Mouse (Mus musculus): Measurements from ENCODE around the gene Inafm2.

The Inafm2 gene

GRCm38 (mm10) chr2:118759828-118760227, 14.3 kb downstream of the Inafm2 start:
- peak; percentile 73 to 85 for DNase-seq (ENCODE audit: low spot score in 2 of 2)

- no peak for DNase-seq (ENCODE audit: low spot score in 2 of 2)
Observed at GRCm38 (mm10) chr2:118760311-118761025, 14.9 kb downstream of the Inafm2 start.

- no peak for DNase-seq (ENCODE audit: low spot score in 2 of 2)
Observed at GRCm38 (mm10) chr2:118761358-118761757, 15.8 kb downstream of the Inafm2 start.

- DNase-seq (ENCODE audit: low spot score in 2 of 2): no peak
Observed at GRCm38 (mm10) chr2:118761906-118762783, 16.6 kb downstream of the Inafm2 start, which contains the start of gene Ccdc9b. TSS of gene Ccdc9b (minus strand) at chr2:118762661.

- no peak for DNase-seq (ENCODE audit: low spot score in 2 of 2)
Observed at GRCm38 (mm10) chr2:118762784-118763148, 17.2 kb downstream of the Inafm2 start.

- no peak for DNase-seq (ENCODE audit: low spot score in 2 of 2)
Observed at GRCm38 (mm10) chr2:118763469-118763868, 17.9 kb downstream of the Inafm2 start.

GRCm38 (mm10) chr2:118764094-118764831, 18.7 kb downstream of the Inafm2 start:
- peak in 1 of 2 experiments; percentile 35 for DNase-seq (ENCODE audit: low spot score in 2 of 2)

- no peak for DNase-seq (ENCODE audit: low spot score in 2 of 2)
Observed at GRCm38 (mm10) chr2:118764875-118765274, 19.3 kb downstream of the Inafm2 start.

GRCm38 (mm10) chr2:118766041-118767033, 20.8 kb downstream of the Inafm2 start:
- DNase-seq (ENCODE audit: low spot score in 2 of 2): no peak

GRCm38 (mm10) chr2:118772158-118772874, 26.8 kb downstream of the Inafm2 start, which contains the start of gene Phgr1:
TSS of gene Phgr1 (plus strand) at chr2:118772769.
- DNase-seq (ENCODE audit: low spot score in 2 of 2): no peak

GRCm38 (mm10) chr2:118774536-118774935, 29.0 kb downstream of the Inafm2 start:
- no peak for DNase-seq (ENCODE audit: low spot score in 2 of 2)

GRCm38 (mm10) chr2:118775396-118775795, 29.8 kb downstream of the Inafm2 start:
- DNase-seq (ENCODE audit: low spot score in 2 of 2): no peak

GRCm38 (mm10) chr2:118775846-118776245, 30.3 kb downstream of the Inafm2 start:
- no peak for DNase-seq (ENCODE audit: low spot score in 2 of 2)

- DNase-seq (ENCODE audit: low spot score in 2 of 2): no peak
Observed at GRCm38 (mm10) chr2:118776295-118776694, 30.7 kb downstream of the Inafm2 start.

GRCm38 (mm10) chr2:118778418-118778817, 32.9 kb downstream of the Inafm2 start:
- no peak for DNase-seq (ENCODE audit: low spot score in 2 of 2)

GRCm38 (mm10) chr2:118779065-118779464, 33.5 kb downstream of the Inafm2 start:
- DNase-seq (ENCODE audit: low spot score in 2 of 2): no peak

- peak; percentile 64 to 77 for DNase-seq (ENCODE audit: low spot score in 2 of 2)
Observed at GRCm38 (mm10) chr2:118779504-118780480, 34.2 kb downstream of the Inafm2 start, which contains the start of gene Disp2. TSS of gene Disp2 (plus strand) at chr2:118779719.

GRCm38 (mm10) chr2:118781115-118781514, 35.6 kb downstream of the Inafm2 start:
- no peak for DNase-seq (ENCODE audit: low spot score in 2 of 2)

- no peak for DNase-seq (ENCODE audit: low spot score in 2 of 2)
Observed at GRCm38 (mm10) chr2:118782303-118782702, 36.7 kb downstream of the Inafm2 start.

Measured in natural killer cell, adult 2 months (primary cell).